Mouse (Mus musculus) kidney, embryonic 14.5 days (tissue): ENCODE results near the gene Emsy. TPM values are rescaled to one million over a fixed set of nuclear protein-coding genes. Genes with fewer than 3 reads are reported as not detected.

ENCODE experiments used
- ATAC-seq: fragments of 200-750 bp; cut with Nextera tagmentation; 2 replicates; pipeline ENCODE4 v1.8.0; 2017; ENCODE audit warnings: moderate number of reproducible peaks, mild to moderate bottlenecking, moderate TSS enrichment, moderate library complexity; ENCODE audit not compliant: low FRiP score, low TSS enrichment
- H3K27ac ChIP-seq: fragments of 300-500 bp; sonication (generic); 2 replicates; pipeline ENCODE4 v1.5.1; 2014; ENCODE audit warnings: low read depth, mild to moderate bottlenecking, low read length, moderate library complexity, mixed read lengths
- H3K27me3 ChIP-seq: fragments of 300-500 bp; sonication (generic); 2 replicates; pipeline ENCODE4 v1.6.1; 2014; ENCODE audit warnings: mild to moderate bottlenecking, low read length; ENCODE audit not compliant: control insufficient read depth, insufficient read depth
- H3K36me3 ChIP-seq: fragments of 300-500 bp; sonication (generic); 2 replicates; pipeline ENCODE4 v1.6.1; 2014; ENCODE audit warnings: low read length, mixed read lengths; ENCODE audit not compliant: control insufficient read depth, insufficient read depth
- H3K4me1 ChIP-seq: fragments of 300-500 bp; sonication (generic); 2 replicates; pipeline ENCODE4 v1.6.1; 2014; ENCODE audit warnings: low read length, mixed read lengths; ENCODE audit not compliant: control insufficient read depth, insufficient read depth
- H3K4me2 ChIP-seq: fragments of 300-500 bp; sonication (generic); replicated peaks from 2 replicates; pipeline ENCODE4 v1.6.1; 2014; ENCODE audit warnings: low read depth, mild to moderate bottlenecking, low read length
- H3K4me3 ChIP-seq: fragments of 300-500 bp; sonication (generic); 2 replicates; pipeline ENCODE4 v1.5.1; 2014; ENCODE audit warnings: mild to moderate bottlenecking, low read length
- H3K9ac ChIP-seq: fragments of 300-500 bp; sonication (generic); 2 replicates; pipeline ENCODE4 v1.6.1; 2014; ENCODE audit warnings: low read depth, mild to moderate bottlenecking, low read length, moderate library complexity
- H3K9me3 ChIP-seq: fragments of 300-500 bp; sonication (generic); 2 replicates; pipeline ENCODE4 v1.6.1; 2016; ENCODE audit warnings: low read length; ENCODE audit not compliant: control insufficient read depth
- WGBS: fragments of 180-500 bp; shearing (Covaris S2); extraction: QIAGEN DNeasy Blood & Tissue Kit; methylation state at CpG from one replicate; pipeline ENCODE4 v1.1.7; 2014; 5-methylcytosine and 5-hydroxymethylcytosine counted together
- polyA plus RNA-seq: library from polyadenylated mRNA; unstranded; fragments of >200 nt; fragmentation: Nextera tagmentation; extraction: Ambion mirVana; gene quantifications from 2 replicates; pipeline ENCODE4 v1.2.1, GENCODE M21; 2014

The Emsy gene
- polyA plus RNA-seq = 29.3 and 47.8 TPM in 2 replicates

DNA sequence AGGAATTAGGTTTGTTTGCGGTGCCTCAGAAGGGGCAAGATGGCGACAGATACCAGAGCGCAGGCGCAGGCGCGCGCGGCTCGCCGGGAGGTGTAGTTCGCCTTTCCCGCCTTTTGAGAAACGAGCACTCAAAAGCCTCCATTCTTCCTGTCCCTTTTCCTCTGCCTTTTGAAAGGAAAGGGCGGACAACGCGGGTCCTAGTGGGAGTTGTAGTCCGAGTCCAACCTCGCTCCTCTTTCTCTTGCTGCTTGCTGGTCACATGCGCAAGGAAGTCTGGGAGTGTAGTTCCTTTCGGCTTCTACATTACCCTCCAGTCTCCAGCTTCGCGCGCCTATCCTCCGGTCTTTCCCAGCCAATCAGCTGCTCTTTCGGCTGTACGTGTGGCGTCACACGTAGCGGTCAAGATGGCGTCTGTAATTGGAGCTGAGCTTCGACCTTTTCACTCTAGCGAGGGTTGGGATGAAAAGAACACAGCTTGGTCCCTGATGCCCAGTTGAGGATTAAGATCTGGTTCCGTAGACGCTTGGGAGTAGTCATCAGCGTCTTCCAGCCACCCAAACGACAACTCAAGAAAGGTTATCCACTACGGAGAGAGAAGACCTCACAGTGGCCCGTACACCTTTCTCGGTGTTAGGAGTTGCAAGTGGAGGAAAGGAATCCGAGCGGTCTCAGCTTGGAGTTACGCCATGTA lies at the start of gene Emsy:
Gene Emsy, minus strand, starts transcription at position 253 of the 691 bp plus-strand sequence.
- ATAC-seq = peak; percentile 96
- H3K4me1 ChIP-seq = peaks cover 15% of the 10 kb centered on the region
- peak within 1 kb of the TSS; percentile 96 for H3K27ac ChIP-seq
- no peaks in the 10 kb centered on the region for H3K9me3 ChIP-seq
- under 1% methylated on average over 42 of the region's 42 CpGs for WGBS
- peak within 1 kb of the TSS; percentile 88 for H3K9ac ChIP-seq
- H3K4me2 ChIP-seq = peak within 1 kb of the TSS; percentile 62
- no peaks in the 10 kb centered on the region for H3K27me3 ChIP-seq
- peak within 1 kb of the TSS; percentile 97 for H3K4me3 ChIP-seq
- H3K36me3 ChIP-seq = peaks cover 28% of the 10 kb centered on the region; the same call in 1 of the 2 replicates

DNA sequence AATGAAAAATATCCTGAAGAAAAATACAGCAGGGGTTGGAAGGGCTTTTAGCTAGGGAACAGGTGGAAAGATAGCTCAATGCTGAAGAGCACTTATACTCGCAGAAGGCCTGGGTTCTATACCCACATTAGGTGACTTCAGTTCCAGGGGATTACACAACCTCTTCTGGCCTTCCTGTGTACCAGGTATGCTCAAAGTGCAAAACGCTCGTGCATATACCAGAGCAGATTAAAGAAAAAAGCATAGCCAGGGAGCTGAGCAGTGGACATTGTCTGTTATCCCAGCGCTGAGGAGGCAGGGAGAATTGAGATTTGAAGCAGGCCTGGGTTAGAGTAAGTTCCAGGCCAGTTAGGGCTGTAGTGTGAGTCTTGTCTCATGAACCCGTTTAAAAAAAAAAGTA lies 47.7 kb upstream of the Emsy start:
- Histone ChIP-seq H3K27ac (no peak overlapping the region), H3K4me3 (peak overlapping the region; percentile 98), H3K27me3 (no peaks in the 10 kb centered on the region), H3K9me3 (no peaks in the 10 kb centered on the region), H3K9ac (peak overlapping the region; percentile 92; the same call in 1 of the 2 replicates), H3K36me3 (peaks cover under 1% of the 10 kb centered on the region; the same call in 1 of the 2 replicates), H3K4me2 (peak overlapping the region; percentile 79), H3K4me1 (peaks cover 13% of the 10 kb centered on the region)
- ATAC-seq = no peak
- 68% methylated on average over 5 of the region's 5 CpGs for WGBS

GRCm38 (mm10) chr7:98703365-98703881 lies 46.8 kb upstream of the Emsy start:
- WGBS = 0% methylated on average over 38 of the region's 38 CpGs
- Histone ChIP-seq H3K4me2 (peak overlapping the region; percentile 79), H3K4me3 (peak overlapping the region; percentile 98), H3K9ac (peak overlapping the region; percentile 92), H3K9me3 (no peaks in the 10 kb centered on the region), H3K27me3 (no peaks in the 10 kb centered on the region), H3K36me3 (no peaks in the 10 kb centered on the region), H3K4me1 (peaks cover 13% of the 10 kb centered on the region), H3K27ac (peak overlapping the region; percentile 91)
- ATAC-seq = no peak; the same call in 1 of the 2 replicates

DNA sequence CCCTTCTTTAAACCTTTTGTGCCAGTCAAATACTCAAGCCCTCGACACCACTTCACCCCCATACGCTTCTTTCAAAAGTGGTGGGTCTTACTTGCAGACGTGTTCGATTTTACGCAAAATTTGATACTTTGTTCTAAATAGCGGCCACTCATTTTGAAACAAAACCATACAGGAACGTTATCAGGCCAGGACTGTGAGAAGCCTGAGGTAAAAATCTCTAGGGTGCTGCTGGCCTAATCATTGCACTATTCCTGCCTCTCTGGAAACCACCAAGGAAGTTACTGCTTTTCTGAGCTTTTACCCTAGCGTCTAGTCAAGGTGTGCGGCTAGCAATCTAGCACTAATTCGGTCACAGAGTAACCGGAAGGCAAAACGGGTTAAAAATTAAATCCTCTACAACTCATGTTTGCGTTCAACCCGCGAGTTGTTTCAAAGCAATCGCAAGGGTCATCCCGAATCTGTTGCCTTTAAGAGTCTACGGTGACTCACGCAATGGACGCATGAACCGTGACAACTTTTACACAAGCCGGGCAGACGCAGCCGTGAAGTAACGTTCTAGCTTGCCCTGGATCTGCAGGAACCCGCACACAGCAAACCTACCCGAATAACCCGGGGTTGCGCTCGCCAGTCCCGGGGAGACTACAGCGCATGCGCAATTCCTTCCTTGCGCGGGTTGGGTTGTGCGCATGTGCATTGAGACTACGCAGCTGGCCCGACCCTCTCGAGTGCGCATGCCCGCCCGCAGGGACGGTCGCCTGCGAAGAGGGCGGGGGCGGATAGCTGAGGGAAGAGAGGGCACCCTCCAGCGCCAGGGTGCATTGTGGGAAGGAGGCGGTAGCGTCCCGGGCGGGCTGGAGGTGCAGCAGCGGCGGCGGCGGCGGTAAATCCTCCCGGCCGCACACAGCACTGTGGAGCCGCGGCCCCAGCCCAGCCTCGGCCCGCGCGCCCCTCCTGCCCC lies 46.0 kb upstream of the Emsy start, which contains the start of gene Thap12:
Gene Thap12, plus strand, starts transcription at position 821 of the 958 bp plus-strand sequence.
- H3K27ac ChIP-seq = peak within 1 kb of the TSS; percentile 91
- H3K9me3 ChIP-seq = no peaks in the 10 kb centered on the region
- H3K27me3 ChIP-seq = no peaks in the 10 kb centered on the region
- H3K9ac ChIP-seq = peak within 1 kb of the TSS; percentile 92
- ATAC-seq = peak; percentile 98
- H3K36me3 ChIP-seq = no peaks in the 10 kb centered on the region
- WGBS = 3% methylated on average over 59 of the region's 65 CpGs
- peaks cover 13% of the 10 kb centered on the region for H3K4me1 ChIP-seq
- peak within 1 kb of the TSS; percentile 98 for H3K4me3 ChIP-seq
- peak within 1 kb of the TSS; percentile 79 for H3K4me2 ChIP-seq

- no peaks in the 10 kb centered on the region for H3K36me3 ChIP-seq
- peaks cover 13% of the 10 kb centered on the region for H3K4me1 ChIP-seq
- peak overlapping the region; percentile 63 for H3K4me2 ChIP-seq
- no peaks in the 10 kb centered on the region for H3K27me3 ChIP-seq
- no peaks in the 10 kb centered on the region for H3K9me3 ChIP-seq
- no peak for ATAC-seq
- H3K9ac ChIP-seq = peak overlapping the region; percentile 92; the same call in 1 of the 2 replicates
- peak overlapping the region; percentile 91; the same call in 1 of the 2 replicates for H3K27ac ChIP-seq
- H3K4me3 ChIP-seq = peak overlapping the region; percentile 98
- 49% methylated on average over 7 of the region's 7 CpGs for WGBS
Measured at GRCm38 (mm10) chr7:98701771-98702170, 45.2 kb upstream of the Emsy start.

- Histone ChIP-seq H3K4me1 (0 out of 2 replicates have a peak, but pooled peaks cover 2% of the 10 kb centered on the region), H3K4me2 (no peak overlapping the region), H3K36me3 (no peaks in the 10 kb centered on the region), H3K27ac (no peak overlapping the region), H3K9me3 (no peaks in the 10 kb centered on the region), H3K4me3 (no peak overlapping the region), H3K9ac (no peak overlapping the region), H3K27me3 (no peaks in the 10 kb centered on the region)
- 91% methylated on average over 4 of the region's 4 CpGs for WGBS
- ATAC-seq = no peak
Measured at GRCm38 (mm10) chr7:98698590-98698989, 42.0 kb upstream of the Emsy start.

DNA sequence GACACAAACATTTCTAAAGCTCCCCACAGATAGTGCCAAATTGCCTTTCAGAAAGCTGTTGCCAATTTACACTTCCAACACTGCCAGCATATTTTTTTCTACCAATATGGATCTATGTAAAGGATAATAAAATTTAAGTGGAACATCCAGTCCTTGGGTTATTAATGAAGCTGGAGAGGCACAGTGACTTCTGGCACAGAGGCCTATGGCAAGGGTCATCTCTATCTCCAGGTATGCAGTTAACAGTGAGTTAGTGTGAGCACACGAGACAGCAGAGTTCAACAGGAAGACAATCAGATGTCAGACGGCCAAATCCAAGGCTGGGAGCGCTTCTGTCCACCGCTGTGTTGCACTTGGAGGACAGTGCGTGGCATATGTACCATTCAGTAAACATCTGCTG lies 41.5 kb upstream of the Emsy start:
- H3K9me3 ChIP-seq = no peaks in the 10 kb centered on the region
- 67% methylated on average over 5 of the region's 5 CpGs for whole genome bisulfite sequencing
- H3K27ac ChIP-seq = no peak overlapping the region
- H3K4me1 ChIP-seq = peaks cover 4% of the 10 kb centered on the region; the same call in 1 of the 2 replicates
- no peak overlapping the region for H3K4me3 ChIP-seq
- H3K36me3 ChIP-seq = no peaks in the 10 kb centered on the region
- H3K4me2 ChIP-seq = no peak overlapping the region
- no peaks in the 10 kb centered on the region for H3K27me3 ChIP-seq
- no peak overlapping the region for H3K9ac ChIP-seq
- no peak for ATAC-seq

GRCm38 (mm10) chr7:98697496-98697895 lies 40.9 kb upstream of the Emsy start:
- no peak for ATAC-seq
- H3K4me3 ChIP-seq = no peak overlapping the region
- no peak overlapping the region for H3K27ac ChIP-seq
- H3K9ac ChIP-seq = no peak overlapping the region
- peaks cover 9% of the 10 kb centered on the region; the same call in 1 of the 2 replicates for H3K4me1 ChIP-seq
- no peaks in the 10 kb centered on the region for H3K36me3 ChIP-seq
- no peak overlapping the region for H3K4me2 ChIP-seq
- H3K27me3 ChIP-seq = no peaks in the 10 kb centered on the region
- H3K9me3 ChIP-seq = no peaks in the 10 kb centered on the region
- WGBS = 12% methylated on average over 2 of the region's 2 CpGs
